Mouse (Mus musculus) myocyte (in vitro differentiated cells): Measurements from ENCODE around the gene Snx19. TPM values are rescaled to one million over a fixed set of nuclear protein-coding genes. Genes with fewer than 3 reads are reported as not detected.

ENCODE experiments used
- H3K27me3 ChIP-seq: one replicate; pipeline ENCODE4 v1.6.1; 2011; ENCODE audit not compliant: control insufficient read depth, insufficient read depth, insufficient read length
- H3K36me3 ChIP-seq: one replicate; pipeline ENCODE4 v1.6.1; 2011; ENCODE audit not compliant: control insufficient read depth, insufficient read depth
- H3K4me2 ChIP-seq: one replicate; pipeline ENCODE4 v1.6.1; 2011; ENCODE audit warnings: low read depth, control low read depth
- H3K4me3 ChIP-seq: one replicate; pipeline ENCODE4 v1.5.1; 2011; ENCODE audit warnings: mild to moderate bottlenecking, control low read depth, moderate library complexity
- H3K79me2 ChIP-seq: one replicate; pipeline ENCODE4 v1.6.1; 2011; ENCODE audit not compliant: control insufficient read depth, insufficient read depth
- H3ac ChIP-seq: one replicate; pipeline ENCODE4 v1.6.1; 2011; ENCODE audit not compliant: control insufficient read depth, insufficient read length
- CEBPB ChIP-seq: IDR thresholded peaks from 2 replicates; pipeline ENCODE4 v1.6.1; 2011; ENCODE audit warnings: mild to moderate bottlenecking, moderate library complexity; ENCODE audit not compliant: poor library complexity, insufficient read depth, severe bottlenecking
- E2F4 ChIP-seq: IDR thresholded peaks from one replicate; pipeline ENCODE4 v1.6.1; 2011; ENCODE audit warnings: mild to moderate bottlenecking, control low read depth, moderate library complexity; ENCODE audit not compliant: insufficient read depth
- MAX ChIP-seq: IDR thresholded peaks from one replicate; pipeline ENCODE4 v1.6.1; 2011; ENCODE audit warnings: low read depth, mild to moderate bottlenecking, control low read depth
- MYOD1 ChIP-seq, 3 experiments: IDR thresholded peaks; one replicate each; pipeline ENCODE4 v1.6.1; 2011; ENCODE audit warnings: control low read depth in 2 of 3, low read depth in 2 of 3, mild to moderate bottlenecking in 2 of 3, moderate library complexity in 1 of 3; ENCODE audit not compliant: insufficient read length in 2 of 3, control insufficient read depth in 1 of 3
- MYOG ChIP-seq, 3 experiments: IDR thresholded peaks; one replicate each; pipeline ENCODE4 v1.6.1; 2011; ENCODE audit warnings: control low read depth in 2 of 3, low read depth in 2 of 3, mild to moderate bottlenecking in 2 of 3; ENCODE audit not compliant: insufficient read length in 2 of 3, control insufficient read depth in 1 of 3, insufficient read depth in 1 of 3
- POLR2A ChIP-seq: IDR thresholded peaks from one replicate; pipeline ENCODE4 v1.6.1; 2011; ENCODE audit warnings: low read depth, mild to moderate bottlenecking, control low read depth, moderate library complexity; ENCODE audit not compliant: insufficient read length
- POLR2AphosphoS2 ChIP-seq: IDR thresholded peaks from one replicate; pipeline ENCODE4 v1.6.1; 2011; ENCODE audit warnings: low read depth, control low read depth; ENCODE audit not compliant: insufficient read length
- REST ChIP-seq: IDR thresholded peaks from one replicate; pipeline ENCODE4 v1.6.1; 2011; ENCODE audit warnings: mild to moderate bottlenecking, control low read depth, moderate library complexity; ENCODE audit not compliant: insufficient read depth, insufficient read length
- SRF ChIP-seq: IDR thresholded peaks from one replicate; pipeline ENCODE4 v1.6.1; 2011; ENCODE audit warnings: low read depth; ENCODE audit not compliant: control insufficient read depth, insufficient read length
- TCF12 ChIP-seq: IDR thresholded peaks from one replicate; pipeline ENCODE4 v1.6.1; 2011; ENCODE audit warnings: mild to moderate bottlenecking, control low read depth; ENCODE audit not compliant: poor library complexity, insufficient read depth, severe bottlenecking
- TCF3 ChIP-seq: IDR thresholded peaks from one replicate; pipeline ENCODE4 v1.6.1; 2011; ENCODE audit warnings: low read depth, control low read depth; ENCODE audit not compliant: insufficient read length
- USF1 ChIP-seq: IDR thresholded peaks from one replicate; pipeline ENCODE4 v1.6.1; 2011; ENCODE audit warnings: low read depth, mild to moderate bottlenecking, control low read depth, moderate library complexity
- polyA plus RNA-seq: library from polyadenylated mRNA; unstranded; fragments of >200 nt; fragmentation: generic; extraction: Trizol; gene quantifications from one replicate; pipeline ENCODE4 v1.2.1, GENCODE M21; 2012; ENCODE audit warnings: missing spikeins

The Snx19 gene
- 19.4 TPM for polyA plus RNA-seq

DNA sequence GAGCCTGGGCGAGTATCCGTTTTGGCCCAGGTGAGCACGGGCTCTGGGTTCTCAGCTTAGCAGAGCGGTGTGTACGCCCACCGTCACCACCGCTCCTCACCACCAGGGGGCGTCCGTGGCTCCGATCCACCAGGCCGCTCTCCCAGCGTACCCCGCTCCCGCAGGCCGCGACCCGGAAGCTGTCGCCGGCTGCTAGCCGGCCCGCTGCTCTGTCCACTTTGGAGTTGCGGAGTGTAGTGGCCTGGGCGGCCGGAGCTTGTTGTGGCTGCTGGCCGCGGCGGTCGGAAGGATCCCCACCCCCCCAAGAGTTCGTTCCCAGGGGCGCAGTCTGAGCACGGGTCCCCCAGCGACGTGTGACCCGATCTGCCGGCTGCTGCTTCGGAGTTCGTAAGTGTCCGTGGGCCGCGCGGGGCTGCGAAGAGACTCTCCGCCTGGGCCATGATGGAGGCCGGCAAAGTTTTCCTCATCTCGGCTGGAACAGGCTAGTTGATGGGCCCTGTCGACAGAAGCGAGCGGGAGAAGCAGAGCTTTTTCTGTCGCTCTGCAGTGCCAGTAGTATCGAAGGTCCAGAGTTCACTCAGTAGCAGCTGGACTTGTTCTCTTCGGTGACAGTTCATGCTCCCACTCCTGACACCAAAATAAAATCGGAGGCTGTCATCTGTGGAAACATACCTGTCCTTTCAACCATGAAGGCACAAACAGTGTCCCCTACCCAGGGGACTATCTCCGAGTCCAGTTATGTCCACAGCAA lies at the start of gene Snx19:
TSS of gene Snx19 (plus strand) at position 227 of the 751 bp plus-strand sequence.
- no peaks in the 10 kb centered on the region for H3K27me3 ChIP-seq
- H3K4me2 ChIP-seq, result peak within 1 kb of the TSS; percentile 95
- H3K79me2 ChIP-seq, result peaks cover 8% of the 10 kb centered on the region
- H3K36me3 ChIP-seq, result peaks cover 4% of the 10 kb centered on the region
- H3ac ChIP-seq, result peak within 1 kb of the TSS; percentile 31
- peak within 1 kb of the TSS; percentile 68 for H3K4me3 ChIP-seq
- TF ChIP-seq E2F4 (no peak), TCF12 (no peak), POLR2A (peak; percentile 75), REST (no peak), USF1 (no peak), MAX (no peak), CEBPB (no peak), POLR2AphosphoS2 (peak; percentile 55), SRF (no peak), MYOD1 (IDR thresholded peaks at IDR 0.05; ENCODE audit: control insufficient read depth in 1 of 3, insufficient read length in 2 of 3, low read depth in 2 of 3) (no peak), MYOG (IDR thresholded peaks at IDR 0.05; ENCODE audit: control insufficient read depth in 1 of 3, insufficient read depth in 1 of 3, insufficient read length in 2 of 3, low read depth in 2 of 3) (no peak)

- no peak overlapping the region for H3K4me2 ChIP-seq
- H3K4me3 ChIP-seq, result no peak overlapping the region
- no peak overlapping the region for H3ac ChIP-seq
- no peaks in the 10 kb centered on the region for H3K27me3 ChIP-seq
- no peaks in the 10 kb centered on the region for H3K36me3 ChIP-seq
- TF ChIP-seq CEBPB (no peak), TCF3 (no peak), REST (no peak), TCF12 (no peak), MYOD1 (IDR thresholded peaks at IDR 0.05; ENCODE audit: control insufficient read depth in 1 of 3, insufficient read length in 2 of 3, low read depth in 2 of 3) (no peak), USF1 (no peak), MAX (no peak), POLR2A (no peak), SRF (no peak)
- H3K79me2 ChIP-seq, result no peaks in the 10 kb centered on the region
Measured at GRCm38 (mm10) chr9:30400771-30401170, 26.1 kb upstream of the Snx19 start.

- Histone ChIP-seq H3ac (no peak overlapping the region), H3K4me3 (no peak overlapping the region), H3K4me2 (no peak overlapping the region), H3K36me3 (no peaks in the 10 kb centered on the region), H3K79me2 (peaks cover 8% of the 10 kb centered on the region), H3K27me3 (peaks cover 8% of the 10 kb centered on the region)
- TF ChIP-seq MYOG (IDR thresholded peaks at IDR 0.05; ENCODE audit: control insufficient read depth in 1 of 3, insufficient read depth in 1 of 3, insufficient read length in 2 of 3, low read depth in 2 of 3), result no peak
Measured at GRCm38 (mm10) chr9:30422940-30423339, 4.0 kb upstream of the Snx19 start.

- H3K79me2 ChIP-seq, result peaks cover 8% of the 10 kb centered on the region
- H3K4me2 ChIP-seq, result no peak overlapping the region
- peaks cover 5% of the 10 kb centered on the region for H3K27me3 ChIP-seq
- no peak overlapping the region for H3ac ChIP-seq
- peaks cover 3% of the 10 kb centered on the region for H3K36me3 ChIP-seq
- H3K4me3 ChIP-seq, result no peak overlapping the region
- TF ChIP-seq MAX, result no peak
- TF ChIP-seq CEBPB, result no peak
- no peak for TF ChIP-seq USF1
Measured at GRCm38 (mm10) chr9:30425178-30425577, 1.7 kb upstream of the Snx19 start.

- TF ChIP-seq POLR2A, result no peak
- no peaks in the 10 kb centered on the region for H3K27me3 ChIP-seq
- peaks cover 12% of the 10 kb centered on the region for H3K36me3 ChIP-seq
- H3ac ChIP-seq, result no peak overlapping the region
- peak overlapping the region; percentile 95 for H3K4me2 ChIP-seq
- peaks cover 8% of the 10 kb centered on the region for H3K79me2 ChIP-seq
- H3K4me3 ChIP-seq, result peak overlapping the region; percentile 68
Measured at GRCm38 (mm10) chr9:30428231-30428630, 1.3 kb downstream of the Snx19 start.

DNA sequence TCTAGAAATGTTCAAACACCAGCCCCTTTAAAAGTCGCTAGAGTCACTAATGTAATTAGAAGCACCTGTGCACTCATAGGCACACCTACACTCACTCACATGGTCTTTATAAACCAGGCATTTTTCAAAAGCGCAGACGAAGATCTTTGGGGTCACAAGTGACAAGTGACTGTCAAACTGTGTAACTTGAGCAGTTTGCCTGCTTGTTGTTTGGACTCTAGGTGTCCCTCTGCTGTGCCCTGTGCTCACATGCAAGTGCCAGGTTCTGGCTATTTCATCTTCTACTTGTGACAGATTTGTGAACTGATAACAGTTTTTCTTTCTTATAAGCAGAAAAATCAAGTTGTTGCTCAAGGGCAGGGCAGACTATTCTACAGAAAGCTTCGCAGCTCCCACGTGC lies 3.5 kb downstream of the Snx19 start:
- Histone ChIP-seq H3ac (no peak overlapping the region), H3K36me3 (peaks cover 28% of the 10 kb centered on the region), H3K79me2 (peaks cover 8% of the 10 kb centered on the region), H3K4me3 (no peak overlapping the region), H3K4me2 (no peak overlapping the region), H3K27me3 (no peaks in the 10 kb centered on the region)
- TF ChIP-seq TCF12 (no peak), MYOD1 (IDR thresholded peaks at IDR 0.05; ENCODE audit: control insufficient read depth in 1 of 3, insufficient read length in 2 of 3, low read depth in 2 of 3) (no peak), MAX (no peak), POLR2A (no peak), CEBPB (no peak), E2F4 (no peak), USF1 (no peak), REST (no peak), SRF (no peak), TCF3 (no peak), MYOG (IDR thresholded peaks at IDR 0.05; ENCODE audit: control insufficient read depth in 1 of 3, insufficient read depth in 1 of 3, insufficient read length in 2 of 3, low read depth in 2 of 3) (no peak), POLR2AphosphoS2 (no peak)
